Mouse (Mus musculus): Measurements from ENCODE around the gene Lnx2. TPM values are rescaled to one million over a fixed set of nuclear protein-coding genes. Genes with fewer than 3 reads are reported as not detected.

Lnx2 gene
- total RNA-seq, 2 experiments from 2014 or later: 4.9 to 5.2 TPM

- no peak for DNase-seq (ENCODE audit: extremely low spot score in 1 of 2, low spot score in 1 of 2)
Measured at GRCm38 (mm10) chr5:147054328-147054727, 22.1 kb downstream of the Lnx2 start.

- no peak for DNase-seq (ENCODE audit: extremely low spot score in 1 of 2, low spot score in 1 of 2)
Measured at GRCm38 (mm10) chr5:147053481-147053880, 22.9 kb downstream of the Lnx2 start.

- DNase-seq (ENCODE audit: extremely low spot score in 1 of 2, low spot score in 1 of 2): no peak
Measured at GRCm38 (mm10) chr5:147053071-147053470, 23.3 kb downstream of the Lnx2 start.

GRCm38 (mm10) chr5:147052309-147052558, 24.2 kb downstream of the Lnx2 start:
- no peak for DNase-seq (ENCODE audit: extremely low spot score in 1 of 2, low spot score in 1 of 2)

- no peak for DNase-seq (ENCODE audit: extremely low spot score in 1 of 2, low spot score in 1 of 2)
Measured at GRCm38 (mm10) chr5:147051500-147052308, 24.7 kb downstream of the Lnx2 start.

GRCm38 (mm10) chr5:147050816-147051499, 25.4 kb downstream of the Lnx2 start:
- no peak for DNase-seq (ENCODE audit: extremely low spot score in 1 of 2, low spot score in 1 of 2)

GRCm38 (mm10) chr5:147049544-147050209, 26.7 kb downstream of the Lnx2 start:
- DNase-seq (ENCODE audit: extremely low spot score in 1 of 2, low spot score in 1 of 2): no peak

GRCm38 (mm10) chr5:147045929-147046328, 30.5 kb downstream of the Lnx2 start:
- no peak for DNase-seq (ENCODE audit: extremely low spot score in 1 of 2, low spot score in 1 of 2)

GRCm38 (mm10) chr5:147045311-147045710, 31.1 kb downstream of the Lnx2 start:
- DNase-seq (ENCODE audit: extremely low spot score in 1 of 2, low spot score in 1 of 2): no peak

- DNase-seq (ENCODE audit: extremely low spot score in 1 of 2, low spot score in 1 of 2): no peak
Measured at GRCm38 (mm10) chr5:147043240-147043844, 33.0 kb downstream of the Lnx2 start.

GRCm38 (mm10) chr5:147041965-147042937, 34.1 kb downstream of the Lnx2 start:
- no peak for DNase-seq (ENCODE audit: extremely low spot score in 1 of 2, low spot score in 1 of 2)

- DNase-seq (ENCODE audit: extremely low spot score in 1 of 2, low spot score in 1 of 2): no peak
Measured at GRCm38 (mm10) chr5:147039394-147039793, 37.0 kb downstream of the Lnx2 start.

- DNase-seq (ENCODE audit: extremely low spot score in 1 of 2, low spot score in 1 of 2): no peak
Measured at GRCm38 (mm10) chr5:147037601-147038000, 38.8 kb downstream of the Lnx2 start.

GRCm38 (mm10) chr5:147036661-147037060, 39.7 kb downstream of the Lnx2 start:
- no peak for DNase-seq (ENCODE audit: extremely low spot score in 1 of 2, low spot score in 1 of 2)

GRCm38 (mm10) chr5:147036028-147036427, 40.4 kb downstream of the Lnx2 start:
- DNase-seq (ENCODE audit: extremely low spot score in 1 of 2, low spot score in 1 of 2): no peak

GRCm38 (mm10) chr5:147035301-147035700, 41.1 kb downstream of the Lnx2 start:
- no peak for DNase-seq (ENCODE audit: extremely low spot score in 1 of 2, low spot score in 1 of 2)

GRCm38 (mm10) chr5:147034283-147034682, 42.1 kb downstream of the Lnx2 start:
- DNase-seq (ENCODE audit: extremely low spot score in 1 of 2, low spot score in 1 of 2): no peak

GRCm38 (mm10) chr5:147033155-147033554, 43.2 kb downstream of the Lnx2 start:
- no peak for DNase-seq (ENCODE audit: extremely low spot score in 1 of 2, low spot score in 1 of 2)

- DNase-seq (ENCODE audit: extremely low spot score in 1 of 2, low spot score in 1 of 2): no peak
Measured at GRCm38 (mm10) chr5:147031281-147031680, 45.1 kb downstream of the Lnx2 start.

Data from layer of hippocampus, postnatal 25 days (tissue).